Mouse (Mus musculus): Measurements from ENCODE around the gene Rgl2.

GRCm38 (mm10) chr17:33932970-33933369 lies 3.6 kb downstream of the Rgl2 start:
- TF ChIP-seq CTCF (IDR thresholded peaks at IDR 0.05; ENCODE audit: insufficient read depth, low read length), result no peak
- no peak for TF ChIP-seq POLR2A (IDR thresholded peaks at IDR 0.05; ENCODE audit: borderline replicate concordance, extremely low read depth, low read depth, low read length)
